Mouse (Mus musculus): ENCODE results near the gene Pla2g6. TPM values are rescaled to one million over a fixed set of nuclear protein-coding genes. Genes with fewer than 3 reads are reported as not detected.

Gene Pla2g6
- total RNA-seq, 2 experiments from 2014 or later: 4.6 to 4.9 TPM

DNA sequence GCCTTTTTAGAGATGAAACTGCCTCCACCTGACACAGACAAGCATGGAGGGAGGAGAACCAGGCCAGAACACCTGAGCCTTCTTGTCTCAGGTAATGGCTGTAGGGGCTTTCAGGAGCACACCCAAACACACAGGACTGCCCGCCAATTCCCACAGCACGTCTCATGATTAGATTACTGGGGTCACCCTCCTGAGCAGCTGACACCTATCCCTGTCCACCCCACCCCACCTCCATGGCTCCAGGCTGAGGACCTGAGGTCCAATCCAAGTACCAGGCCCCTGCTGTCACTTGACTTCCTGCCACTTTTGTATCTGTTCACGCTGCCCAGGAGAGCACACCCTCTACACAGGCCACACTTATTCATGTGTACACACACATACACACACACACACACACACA lies 2.4 kb downstream of the Pla2g6 start:
- ATAC-seq (replicated peaks; ENCODE audit: low FRiP score, poor library complexity, severe bottlenecking): no peak

DNA sequence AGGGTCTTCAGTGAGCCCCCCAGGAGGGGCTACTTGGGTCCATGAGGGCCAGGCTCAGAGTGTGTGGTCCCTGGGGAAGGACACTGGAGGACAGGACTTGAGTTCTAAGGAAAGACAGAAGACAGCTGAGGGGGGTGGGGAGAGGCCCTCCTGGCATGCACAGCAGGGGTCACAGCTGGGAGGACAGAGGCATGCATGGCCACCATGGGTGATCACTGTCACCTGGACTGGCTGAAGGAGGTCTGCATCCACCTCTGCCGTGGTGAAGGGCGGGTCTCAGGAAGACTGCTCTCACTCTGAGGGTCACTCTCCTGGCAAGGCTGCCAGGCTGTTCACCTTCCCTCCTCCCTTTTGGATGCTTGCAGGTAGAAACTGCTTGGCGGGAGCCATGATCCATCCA lies 3.8 kb downstream of the Pla2g6 start:
- ATAC-seq (replicated peaks; ENCODE audit: low FRiP score, poor library complexity, severe bottlenecking): no peak

DNA sequence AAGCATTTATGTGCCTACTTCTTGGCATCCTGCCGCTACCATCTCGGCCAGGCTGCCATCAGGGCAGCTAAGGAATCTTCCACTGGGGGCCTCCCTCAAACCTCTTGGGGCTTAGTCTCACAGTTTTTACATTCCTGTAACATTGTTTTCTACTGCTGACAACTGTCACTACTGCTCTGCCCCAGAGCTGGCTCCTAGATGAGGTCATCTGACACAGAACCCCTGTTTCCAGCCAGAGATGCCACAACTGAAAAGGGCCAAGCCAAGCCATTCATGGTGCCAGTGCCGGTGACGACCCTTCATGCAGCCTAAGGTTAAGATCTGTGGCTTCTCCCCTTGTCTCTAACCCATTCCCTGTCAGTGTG lies 4.4 kb downstream of the Pla2g6 start:
- no peak for ATAC-seq (replicated peaks; ENCODE audit: low FRiP score, poor library complexity, severe bottlenecking)

DNA sequence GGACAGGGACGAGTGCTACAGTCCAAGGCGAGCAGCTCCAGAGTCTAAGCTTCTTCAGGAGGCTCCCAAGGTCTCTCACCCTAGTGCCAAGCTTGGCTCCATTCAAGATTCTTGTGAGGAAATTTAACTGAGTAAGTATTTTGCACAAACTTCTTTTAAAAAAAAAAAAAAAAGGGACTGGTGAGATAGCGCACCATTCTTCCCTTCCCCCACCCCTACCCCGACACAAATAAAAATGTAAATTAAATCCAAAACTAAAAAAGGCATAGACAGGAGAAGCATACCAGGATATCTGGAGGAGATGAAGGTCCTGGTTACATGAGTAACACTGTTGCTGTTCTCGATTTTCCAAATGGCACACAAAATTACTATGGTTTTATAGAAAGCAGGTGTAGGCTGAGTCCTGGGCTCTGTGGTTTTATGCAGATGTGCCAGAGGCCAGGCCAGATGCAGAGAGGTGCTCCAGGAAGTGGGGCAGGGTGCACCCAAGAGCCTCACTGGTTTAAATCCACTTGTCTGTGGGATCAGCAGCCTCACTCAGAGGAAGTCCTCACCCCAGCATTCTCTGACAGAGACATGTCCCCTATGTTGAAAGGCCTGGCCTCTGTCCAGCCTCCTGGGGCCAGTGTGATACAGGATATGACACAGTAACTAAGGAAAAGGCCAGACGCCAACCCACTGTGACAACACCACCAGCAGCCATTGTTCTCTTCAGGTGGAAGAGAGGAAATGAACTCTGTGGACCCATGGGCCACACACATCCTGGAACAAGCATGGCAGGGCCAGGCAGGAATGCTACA lies 5.0 kb downstream of the Pla2g6 start:
- no peak for ATAC-seq (replicated peaks; ENCODE audit: low FRiP score, poor library complexity, severe bottlenecking)

DNA sequence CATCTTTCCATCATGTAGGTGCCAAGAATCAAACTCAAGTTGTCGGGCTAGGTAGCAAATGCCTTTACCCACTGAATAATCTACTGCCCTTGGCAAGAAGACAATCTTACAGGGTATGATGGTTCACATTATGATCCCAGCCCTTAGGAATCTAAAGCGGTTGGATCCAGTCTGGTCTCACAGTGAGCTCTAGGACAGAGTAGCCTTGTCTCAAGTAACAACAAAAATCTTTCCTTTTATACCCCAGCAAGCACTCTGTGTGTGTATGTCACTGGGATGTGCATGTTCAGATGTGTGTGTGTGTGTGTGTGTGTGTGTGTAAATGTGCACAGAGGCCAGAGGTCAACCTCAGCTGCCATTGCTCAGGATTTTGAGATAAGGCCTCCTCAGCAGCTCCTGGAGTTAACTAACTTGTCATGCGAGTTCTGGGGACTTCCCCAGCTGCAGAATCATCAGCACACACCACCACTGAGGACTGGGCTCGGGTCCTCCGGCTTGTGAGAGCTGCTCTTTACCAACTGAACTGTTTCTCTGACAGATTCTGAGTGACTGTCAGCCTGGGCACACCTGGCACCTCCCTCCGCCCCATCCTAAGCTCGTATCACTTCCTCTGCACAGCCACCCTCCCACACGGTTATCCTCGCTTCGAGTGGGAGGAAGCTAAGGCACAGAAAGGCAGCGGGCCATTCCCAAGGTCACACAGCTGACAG lies 5.8 kb downstream of the Pla2g6 start:
- no peak for ATAC-seq (replicated peaks; ENCODE audit: low FRiP score, poor library complexity, severe bottlenecking)

DNA sequence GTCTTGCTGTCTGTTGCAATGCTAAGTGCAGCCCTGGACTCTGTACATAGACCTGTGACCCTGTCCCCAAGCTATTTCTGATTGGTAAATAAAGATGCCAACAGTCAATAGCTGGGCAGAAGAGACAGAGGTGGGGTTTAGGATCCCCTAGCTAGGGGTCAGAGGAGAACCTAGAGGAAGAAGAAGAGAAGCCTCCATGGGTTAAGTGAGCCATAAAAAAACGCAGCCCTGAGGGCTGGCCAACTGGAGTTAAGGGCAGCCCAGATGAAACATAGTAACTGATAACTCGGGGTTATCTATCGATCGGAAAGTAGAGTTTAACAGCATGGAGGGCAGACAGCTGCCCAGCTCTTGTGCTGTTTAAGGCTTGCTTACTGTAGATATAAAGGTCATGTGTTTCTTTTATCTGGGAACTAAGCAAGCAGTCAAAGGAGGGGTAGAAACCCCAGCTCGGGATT lies 6.4 kb downstream of the Pla2g6 start:
- ATAC-seq (replicated peaks; ENCODE audit: low FRiP score, poor library complexity, severe bottlenecking): no peak

DNA sequence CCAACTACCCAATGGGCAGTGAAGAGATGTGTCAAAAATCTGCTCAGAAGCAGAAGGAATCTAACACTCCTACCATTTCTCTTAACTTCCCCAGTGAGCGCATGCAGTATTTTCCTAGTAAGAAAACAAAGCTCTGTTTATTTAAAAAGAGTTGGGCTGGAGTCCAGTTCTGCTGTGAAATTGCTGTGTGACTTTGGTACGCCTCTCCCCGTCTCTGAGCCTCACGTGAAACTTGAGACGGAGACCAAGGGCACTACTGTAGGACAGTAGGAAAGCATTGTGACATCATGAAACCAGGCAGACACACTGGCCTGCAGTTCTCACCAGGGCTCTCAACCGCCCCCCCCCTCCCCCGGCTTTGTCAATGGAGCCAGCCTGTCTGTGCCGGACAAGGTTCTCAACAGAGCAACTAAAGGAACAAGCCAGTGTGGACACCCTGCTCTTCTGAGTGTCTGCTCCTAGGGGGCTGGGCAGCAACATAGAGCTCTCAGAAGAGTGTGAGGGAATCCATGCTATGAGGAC lies 14.3 kb downstream of the Pla2g6 start:
- no peak for ATAC-seq (replicated peaks; ENCODE audit: low FRiP score, poor library complexity, severe bottlenecking)

DNA sequence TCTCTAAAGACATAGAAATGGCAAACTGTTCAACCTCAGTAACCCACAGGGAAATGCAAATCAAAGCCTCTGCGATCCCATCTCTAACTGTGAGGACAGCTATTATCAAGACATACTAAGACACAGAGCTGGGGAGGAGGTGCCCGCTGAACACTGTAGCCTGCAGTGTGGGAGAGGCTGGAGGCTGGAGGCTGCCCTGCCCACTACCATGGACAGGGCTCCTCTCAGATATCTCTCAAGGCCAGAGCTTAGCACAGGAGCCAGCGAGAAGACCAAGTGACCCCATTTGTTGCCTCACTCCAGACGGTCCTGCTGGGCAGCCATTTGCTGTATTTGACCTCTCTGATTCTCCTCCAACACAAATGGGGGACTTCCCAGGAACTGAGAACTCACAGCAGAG lies 20.3 kb downstream of the Pla2g6 start:
- no peak for ATAC-seq (replicated peaks; ENCODE audit: low FRiP score, poor library complexity, severe bottlenecking)

DNA sequence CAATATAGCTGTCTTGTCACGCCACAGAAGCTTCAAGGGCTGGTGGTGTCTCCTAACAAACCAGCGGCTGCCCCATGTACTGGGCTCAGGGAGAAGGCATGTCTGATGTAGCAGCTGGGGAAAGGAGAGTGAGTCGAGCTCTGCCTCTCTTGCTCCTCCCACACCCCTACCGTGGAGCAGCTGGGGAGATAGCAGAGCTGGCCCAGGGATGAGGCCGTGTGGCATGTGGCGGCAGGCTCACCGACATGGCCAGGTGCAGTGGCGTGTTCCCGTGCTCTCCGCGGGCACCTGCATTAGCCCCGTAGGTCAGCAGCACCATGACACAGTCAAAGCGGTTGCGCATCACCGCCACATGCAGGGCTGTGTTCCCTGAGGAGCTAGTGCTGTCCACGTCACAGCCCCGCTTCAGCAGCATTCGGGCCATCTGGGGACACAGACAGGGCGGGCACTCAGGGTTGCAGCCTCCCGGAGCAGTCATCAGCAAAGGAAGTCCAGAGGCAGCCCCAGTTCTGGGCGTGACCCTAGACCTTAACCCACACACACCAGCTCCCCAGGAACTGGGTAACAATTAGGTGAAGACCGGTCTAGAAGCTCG lies 22.1 kb downstream of the Pla2g6 start:
- ATAC-seq (replicated peaks; ENCODE audit: low FRiP score, poor library complexity, severe bottlenecking): no peak

DNA sequence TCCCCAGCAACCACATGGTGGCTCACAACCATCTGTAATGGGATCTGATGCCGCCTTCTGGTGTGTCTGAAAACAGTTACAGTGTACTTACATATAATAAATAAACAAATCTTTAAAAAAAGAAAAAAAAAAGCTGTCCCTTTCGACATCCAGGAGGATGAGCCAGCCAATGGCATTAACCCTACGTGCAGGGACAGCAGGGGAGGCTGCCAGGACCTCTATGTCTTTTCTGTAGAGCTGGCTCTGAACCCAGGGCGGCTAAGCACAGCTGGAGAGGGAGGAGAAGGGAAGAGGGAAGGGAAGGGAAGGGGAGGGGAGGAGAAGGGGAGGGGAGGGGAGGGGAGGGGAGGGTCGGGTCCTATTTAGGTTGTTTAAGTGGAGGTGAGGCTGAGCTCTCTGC lies 23.4 kb downstream of the Pla2g6 start:
- ATAC-seq (replicated peaks; ENCODE audit: low FRiP score, poor library complexity, severe bottlenecking): no peak

DNA sequence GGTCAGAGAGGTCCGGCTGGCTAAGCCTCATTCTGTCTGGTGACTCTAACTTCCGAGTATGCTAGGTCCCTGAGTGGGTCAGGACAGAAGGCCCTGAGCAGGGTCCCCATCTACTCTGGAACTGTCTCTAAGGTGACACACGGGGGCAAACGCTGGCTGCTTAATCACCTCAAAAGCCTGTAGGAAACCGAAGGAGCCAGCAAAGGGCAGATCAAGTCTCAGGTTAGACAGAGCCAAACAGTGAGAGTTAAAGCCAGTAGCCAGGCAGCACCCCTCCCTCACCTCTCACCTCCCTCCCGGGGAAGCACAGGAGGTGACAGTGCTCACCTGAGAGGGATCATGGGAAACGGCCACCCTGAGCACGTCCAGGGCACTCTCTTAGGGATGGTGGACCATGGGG lies 24.5 kb downstream of the Pla2g6 start:
- ATAC-seq (replicated peaks; ENCODE audit: low FRiP score, poor library complexity, severe bottlenecking): no peak

DNA sequence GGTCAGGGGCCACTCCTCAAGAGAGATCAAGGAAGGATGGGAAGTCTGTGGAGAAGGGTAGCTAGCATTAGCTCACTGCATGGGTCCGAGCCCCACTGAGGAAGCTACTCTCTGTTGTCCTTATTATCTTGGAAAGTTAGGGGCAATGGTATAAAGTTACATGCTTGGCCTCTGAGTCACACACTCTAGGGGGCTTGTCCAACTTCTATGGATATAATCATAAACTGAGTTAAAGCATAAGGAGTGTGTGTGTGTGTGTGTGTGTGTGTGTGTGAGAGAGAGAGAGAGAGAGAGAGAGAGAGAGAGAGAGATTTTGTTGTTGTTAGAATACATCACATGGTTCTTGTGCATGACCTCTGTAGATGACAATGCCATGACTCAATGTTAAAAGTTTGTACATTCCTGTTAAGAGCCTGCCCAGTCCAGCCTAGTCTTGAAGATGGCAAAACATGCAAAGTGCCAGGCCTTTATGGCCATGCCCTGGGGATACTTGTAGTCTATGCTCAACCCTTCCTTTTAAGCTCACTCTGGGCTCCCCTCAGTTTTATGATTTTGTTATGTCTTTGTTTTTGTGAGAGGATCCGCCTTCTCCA lies 28.5 kb downstream of the Pla2g6 start:
- ATAC-seq (replicated peaks; ENCODE audit: low FRiP score, poor library complexity, severe bottlenecking): no peak

DNA sequence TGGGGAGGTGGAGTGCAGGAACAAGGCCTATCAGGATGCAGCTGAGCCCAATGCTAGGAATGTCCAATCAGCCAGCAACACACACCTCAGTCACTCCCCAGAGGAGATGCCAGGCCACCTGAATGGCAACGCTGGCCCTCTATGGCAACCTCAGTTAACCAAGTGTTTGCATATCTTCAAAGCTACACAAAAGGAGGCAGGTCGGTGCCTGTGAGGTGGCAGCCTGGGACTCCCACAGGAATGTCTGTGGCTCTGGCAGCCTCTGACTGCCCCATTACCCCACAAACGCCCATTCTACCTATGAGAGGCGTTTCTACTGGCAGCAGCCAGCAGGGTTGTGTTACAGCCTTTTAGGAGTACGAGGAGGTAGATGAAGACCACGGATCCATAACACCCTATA lies 29.6 kb downstream of the Pla2g6 start:
- no peak for ATAC-seq (replicated peaks; ENCODE audit: low FRiP score, poor library complexity, severe bottlenecking)

DNA sequence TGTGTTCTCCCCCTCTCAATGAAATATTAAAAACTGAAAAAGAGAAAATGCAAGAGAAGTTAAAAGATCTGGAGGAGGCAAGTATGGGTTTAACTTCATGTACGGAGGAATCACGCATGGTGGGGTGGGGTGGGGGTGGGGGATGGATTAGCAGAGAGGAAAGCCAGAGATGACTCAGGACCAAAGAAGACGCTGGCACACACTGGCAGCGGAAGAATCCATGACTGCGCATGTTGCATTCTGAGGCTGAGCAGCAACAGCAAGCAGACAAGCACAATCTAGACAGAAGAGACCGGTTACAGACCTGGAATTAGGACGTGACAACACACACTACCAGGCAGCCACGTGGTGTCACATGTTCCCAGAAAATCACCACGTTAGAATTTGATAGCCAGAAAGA lies 35.4 kb downstream of the Pla2g6 start:
- ATAC-seq (replicated peaks; ENCODE audit: low FRiP score, poor library complexity, severe bottlenecking): no peak

DNA sequence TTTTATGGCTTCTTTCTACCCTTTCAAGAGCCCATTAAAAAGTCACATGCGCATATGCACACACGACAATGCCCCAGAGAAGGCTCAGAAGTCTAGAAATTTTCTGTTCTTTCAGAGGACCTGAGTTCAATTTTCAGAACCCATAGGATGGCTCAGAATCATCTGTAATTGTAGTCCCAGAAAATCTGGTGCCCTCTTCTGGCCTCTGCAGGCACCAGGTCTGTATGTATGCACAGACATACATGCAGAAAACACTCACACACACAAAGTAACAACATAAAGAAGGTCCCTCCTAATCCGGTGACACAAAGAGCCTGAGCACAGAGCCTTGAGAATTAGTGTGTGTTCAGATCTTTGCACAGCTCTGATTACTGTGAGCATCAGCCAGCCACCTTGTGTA lies 37.9 kb downstream of the Pla2g6 start:
- ATAC-seq (replicated peaks; ENCODE audit: low FRiP score, poor library complexity, severe bottlenecking): no peak

DNA sequence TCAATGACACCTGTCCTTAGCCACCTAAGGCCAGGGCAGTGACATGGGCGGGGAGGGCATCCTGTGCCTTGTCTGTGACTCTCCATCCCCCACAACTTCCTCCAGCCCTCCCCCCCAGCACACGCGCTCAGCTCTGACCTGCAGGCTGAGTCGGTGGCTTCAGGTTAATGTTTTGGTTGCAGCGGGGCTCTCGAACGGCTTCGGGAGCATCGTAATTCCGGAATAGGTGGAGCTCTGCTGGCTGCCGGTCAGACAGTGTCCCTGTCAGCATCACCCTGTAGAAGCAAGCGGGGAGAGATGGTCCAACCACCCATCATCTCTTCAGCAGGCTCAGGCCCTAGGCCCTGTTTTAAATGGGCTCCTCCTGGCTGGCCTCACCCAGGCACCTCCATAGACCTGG lies 38.7 kb downstream of the Pla2g6 start:
- ATAC-seq (replicated peaks; ENCODE audit: low FRiP score, poor library complexity, severe bottlenecking): no peak

DNA sequence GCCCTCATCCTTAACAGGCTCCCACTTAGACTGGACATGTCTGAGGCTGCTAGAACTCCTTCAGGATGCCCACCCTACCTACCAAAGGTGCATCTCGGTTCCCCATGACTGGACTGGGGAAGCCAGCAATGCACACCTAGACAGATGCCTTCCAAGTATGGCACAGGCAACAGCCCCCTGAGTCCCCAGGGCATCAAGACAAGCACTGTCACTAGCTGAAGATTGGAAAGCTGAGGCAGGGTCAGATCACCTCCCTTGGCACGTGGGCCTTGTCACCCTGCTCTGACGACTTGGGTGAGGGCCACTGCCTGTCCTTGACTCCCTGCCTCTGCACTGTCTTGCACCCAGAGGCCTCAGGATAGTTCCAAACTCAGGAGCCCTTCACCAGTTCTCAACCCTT lies 39.8 kb downstream of the Pla2g6 start:
- no peak for ATAC-seq (replicated peaks; ENCODE audit: low FRiP score, poor library complexity, severe bottlenecking)

DNA sequence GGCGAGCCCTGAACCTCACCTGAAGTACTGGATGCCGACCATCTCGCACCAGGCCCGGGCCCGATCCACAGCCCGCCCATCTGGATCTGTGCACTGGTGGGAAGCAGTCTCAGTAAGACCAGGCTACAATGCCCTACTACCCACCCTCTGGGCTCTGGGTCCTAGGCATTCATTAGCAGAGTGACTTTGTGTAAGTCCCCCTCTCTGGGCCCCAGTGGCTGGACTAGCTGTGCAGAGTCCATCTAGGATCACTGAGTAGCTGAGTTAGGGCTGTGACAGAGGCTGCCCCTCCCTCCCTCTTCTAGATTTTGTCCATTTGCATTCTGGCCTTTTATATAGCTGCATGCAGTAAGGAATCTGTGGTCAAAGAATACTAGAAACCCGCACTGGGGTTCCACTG lies 41.1 kb downstream of the Pla2g6 start:
- no peak for ATAC-seq (replicated peaks; ENCODE audit: low FRiP score, poor library complexity, severe bottlenecking)

DNA sequence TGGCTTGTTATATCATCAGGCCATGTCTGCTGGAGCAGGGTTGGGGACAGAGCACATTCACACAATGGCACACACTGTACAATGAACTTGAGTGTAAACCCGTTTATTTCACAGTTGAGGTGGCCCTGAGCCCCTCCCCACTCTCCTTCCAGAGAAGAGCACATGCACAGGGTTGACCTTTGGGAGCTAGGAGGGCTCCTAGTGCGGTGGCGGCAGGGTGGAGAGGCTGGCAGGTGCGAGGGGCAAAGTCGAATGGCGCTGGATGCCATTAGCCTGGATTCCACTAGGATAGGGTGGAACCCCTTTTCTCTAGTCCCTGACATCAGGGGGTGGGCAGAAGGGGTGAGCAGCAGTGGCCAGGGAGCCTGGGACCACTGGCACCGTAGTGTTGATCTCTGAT lies 42.0 kb downstream of the Pla2g6 start:
- ATAC-seq (replicated peaks; ENCODE audit: low FRiP score, poor library complexity, severe bottlenecking): no peak

DNA sequence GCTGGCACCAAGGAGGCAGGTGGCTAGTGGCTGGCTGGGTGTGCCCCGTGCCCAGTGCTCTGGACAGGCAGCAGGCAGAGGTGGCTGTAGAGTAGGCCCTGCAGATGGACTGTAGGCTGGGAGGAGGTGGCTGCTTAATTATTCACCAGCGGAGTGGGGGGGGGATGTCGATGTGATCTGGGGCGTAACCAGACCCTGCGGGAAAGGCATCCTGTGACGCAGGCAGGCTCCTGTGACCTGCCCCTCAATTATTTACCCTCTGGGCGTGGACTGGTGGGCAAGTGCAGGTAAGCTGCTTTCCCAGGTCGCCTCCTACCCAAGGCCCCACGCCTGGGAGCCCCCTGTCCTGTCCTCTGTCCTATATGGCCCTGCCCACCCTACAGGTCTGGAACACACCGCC lies 42.8 kb downstream of the Pla2g6 start, which contains the start of gene Baiap2l2:
Gene Baiap2l2 (minus strand): TSS at position 139 of the 400 bp plus-strand sequence.
- no peak for ATAC-seq (replicated peaks; ENCODE audit: low FRiP score, poor library complexity, severe bottlenecking)

Measured in erythroblast, adult 5-6 weeks (primary cell).